Mouse (Mus musculus) gastrocnemius, postnatal 10 days (tissue): Measurements from ENCODE around the gene Dedd2. TPM values are rescaled to one million over a fixed set of nuclear protein-coding genes. Genes with fewer than 3 reads are reported as not detected.
"Not testable (repeated sequence)": the region's sequence is repeated elsewhere in the genome, so short reads cannot be mapped to it uniquely, and the experiment has no call there.

ENCODE experiments used
- DNase-seq: peaks from one replicate; pipeline ENCODE4 v3.0.0; 2021; ENCODE audit warnings: mixed read lengths
- long read RNA-seq, 2 experiments: library from polyadenylated mRNA; stranded (forward); transcript quantifications; one replicate each; pipeline ENCODE4 v2.0.0; 2021
- total RNA-seq, 2 experiments: library from RNA; stranded (reverse); gene quantifications; 2 replicates each; pipeline ENCODE4 v1.2.3; 2021

Gene Dedd2
- total RNA-seq, result 1 to 10 TPM; 6.3 to 7.4 TPM
- long read RNA-seq, experiment 1, full-length matches to known transcripts, result 4 of 18 reads
- long read RNA-seq, experiment 1, partial matches to known transcripts, result 1 of 18 reads
- long read RNA-seq, experiment 1, other reads (novel, unspliced or antisense), result 13 of 18 reads
- long read RNA-seq, experiment 2, full-length matches to known transcripts, result 8 of 13 reads
- long read RNA-seq, experiment 2, partial matches to known transcripts, result 0 of 13 reads
- long read RNA-seq, experiment 2, other reads (novel, unspliced or antisense), result 5 of 13 reads

DNA sequence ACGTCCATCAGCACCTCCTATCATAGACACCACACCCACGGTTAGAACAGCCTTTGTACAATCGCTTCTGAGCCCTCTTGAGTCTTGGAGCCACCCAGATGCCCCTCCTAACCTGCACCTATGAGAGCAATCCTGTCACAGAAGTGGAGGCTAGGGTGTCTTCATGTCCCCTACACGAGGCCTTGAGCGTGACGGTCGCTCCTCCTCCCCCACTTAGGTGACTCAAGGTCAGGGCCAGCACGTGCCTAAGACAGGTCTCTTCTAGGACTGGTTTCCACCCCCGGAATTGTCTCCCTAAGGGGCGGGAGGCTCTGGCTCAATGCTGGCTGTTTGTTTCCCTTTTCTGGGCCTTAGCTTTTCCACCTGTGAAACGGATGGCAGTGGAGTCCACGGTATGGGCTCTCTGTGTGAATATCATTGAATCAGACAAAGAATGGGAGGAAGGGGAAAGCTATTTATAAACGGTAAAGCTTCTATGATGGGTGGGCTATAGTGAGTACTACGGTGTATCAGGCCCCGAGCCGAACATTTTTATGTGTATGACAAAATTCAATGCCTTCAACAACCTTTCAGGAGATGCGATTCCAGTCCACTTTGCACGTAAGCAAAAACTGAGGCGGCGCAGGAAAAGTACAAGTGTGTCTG is at the start of gene Dedd2:
Gene Dedd2 (minus strand): TSS at position 159 of the 645 bp plus-strand sequence.
- DNase-seq, result no peak

DNA sequence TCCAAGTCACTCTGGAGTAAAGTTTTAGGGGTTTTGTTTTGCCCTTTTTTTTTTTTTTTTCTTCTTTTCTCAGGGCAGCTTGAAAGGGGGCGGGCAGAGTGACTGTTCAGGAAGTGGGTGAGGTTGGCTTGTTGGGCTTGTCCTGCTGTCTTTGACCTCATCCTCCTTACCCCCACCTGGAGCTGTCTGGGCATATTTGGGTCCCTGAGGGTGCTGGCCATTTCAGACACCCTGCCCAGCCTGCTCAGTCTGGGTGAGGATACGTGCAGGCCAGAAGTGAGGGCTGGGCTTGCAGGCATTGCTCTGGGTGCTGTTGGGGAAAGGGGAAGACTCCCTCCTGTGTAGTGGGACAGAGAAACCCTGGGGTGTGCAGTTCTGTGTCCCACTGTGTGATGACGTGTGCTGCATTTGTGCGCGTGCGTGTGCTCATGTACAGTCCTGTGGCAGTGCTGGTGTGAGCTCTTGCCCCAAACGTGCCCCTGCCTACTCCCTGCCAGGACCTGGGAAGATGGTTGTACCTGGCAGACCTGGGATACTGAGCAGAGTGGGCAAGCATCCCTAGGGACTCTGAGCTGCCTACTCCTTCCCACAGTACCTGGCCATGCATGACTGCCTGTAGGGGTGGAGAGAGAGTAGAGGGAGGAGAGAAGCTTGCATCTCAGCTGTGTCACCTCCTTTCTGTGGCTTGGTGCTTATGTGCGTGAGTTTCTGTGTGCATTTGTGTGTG is 49.3 kb upstream of the Dedd2 start:
- no peak for DNase-seq

DNA sequence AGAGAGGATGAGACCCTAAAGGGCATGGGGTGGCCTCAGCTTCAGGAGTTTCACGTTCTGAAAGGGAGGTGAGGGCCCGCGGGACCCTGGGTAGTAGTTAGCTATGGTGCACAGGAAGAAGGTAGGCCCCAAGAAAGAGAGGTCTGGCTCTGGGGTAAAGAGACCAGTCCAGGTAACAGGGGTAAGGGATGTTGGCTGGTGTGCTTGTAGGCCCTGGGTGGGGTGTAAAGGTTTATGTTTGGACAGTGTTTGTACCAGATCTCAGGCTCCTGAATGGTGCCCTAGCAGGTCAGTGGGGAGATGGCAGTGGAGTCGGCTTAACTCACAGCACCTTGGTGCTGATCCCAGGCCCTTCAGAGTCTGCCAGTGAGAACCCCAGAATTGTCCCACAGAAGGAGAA is 48.6 kb upstream of the Dedd2 start:
- DNase-seq, result no peak

DNA sequence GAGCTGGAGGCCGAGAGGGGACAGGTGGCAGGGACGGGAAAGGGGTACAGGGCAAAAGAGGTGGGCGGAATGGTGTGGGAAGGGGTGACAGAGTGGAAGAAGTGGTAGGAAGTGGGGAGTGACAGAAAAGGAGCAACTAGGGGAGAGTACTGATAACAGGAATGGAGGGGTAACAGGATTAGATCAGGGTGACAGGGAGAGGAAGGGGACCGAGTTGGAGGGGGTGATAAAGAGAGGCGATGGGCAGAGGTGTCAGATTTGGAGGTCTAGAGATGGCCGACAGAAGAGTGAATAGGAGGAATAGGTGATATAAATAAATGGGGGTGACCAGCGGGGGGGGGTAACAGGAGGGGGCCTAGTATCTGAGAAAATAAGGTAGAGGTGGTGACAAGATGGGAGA is 48.2 kb upstream of the Dedd2 start:
- no peak for DNase-seq

DNA sequence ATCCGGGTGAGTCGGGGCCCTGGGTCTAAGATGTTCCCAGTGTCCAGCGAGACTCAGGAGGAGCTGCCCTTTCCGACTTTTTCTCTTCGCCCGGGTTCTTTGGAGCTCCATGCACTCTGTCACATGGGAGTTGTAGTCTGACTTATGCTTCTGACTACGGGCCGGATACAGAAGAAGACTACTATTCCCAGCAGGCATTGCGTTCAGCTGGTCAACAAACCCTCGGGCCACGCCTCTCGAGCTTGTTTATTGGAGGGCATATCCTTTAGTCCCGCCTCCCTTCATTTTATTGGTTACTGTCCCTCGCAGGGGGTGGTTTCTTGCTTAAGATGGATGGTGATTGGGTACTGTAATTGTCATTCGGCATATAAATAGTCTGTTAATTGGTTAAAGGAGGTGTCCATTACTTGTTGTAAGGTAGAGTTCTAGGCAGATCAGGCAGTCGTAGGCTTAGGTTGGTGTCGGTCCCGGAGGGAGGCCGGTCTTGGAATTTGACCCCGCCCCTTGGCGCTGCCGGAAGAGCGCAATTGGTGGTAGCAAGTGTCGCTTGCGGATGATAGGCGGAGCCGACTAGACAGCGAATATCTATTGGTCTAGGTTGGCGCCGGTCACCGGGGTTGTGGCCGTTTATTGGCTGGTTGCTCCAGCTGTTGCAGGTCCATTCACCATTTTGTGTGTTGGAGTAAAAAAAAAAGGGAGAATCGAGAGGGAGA is 47.5 kb upstream of the Dedd2 start:
- peak; percentile 97 for DNase-seq

DNA sequence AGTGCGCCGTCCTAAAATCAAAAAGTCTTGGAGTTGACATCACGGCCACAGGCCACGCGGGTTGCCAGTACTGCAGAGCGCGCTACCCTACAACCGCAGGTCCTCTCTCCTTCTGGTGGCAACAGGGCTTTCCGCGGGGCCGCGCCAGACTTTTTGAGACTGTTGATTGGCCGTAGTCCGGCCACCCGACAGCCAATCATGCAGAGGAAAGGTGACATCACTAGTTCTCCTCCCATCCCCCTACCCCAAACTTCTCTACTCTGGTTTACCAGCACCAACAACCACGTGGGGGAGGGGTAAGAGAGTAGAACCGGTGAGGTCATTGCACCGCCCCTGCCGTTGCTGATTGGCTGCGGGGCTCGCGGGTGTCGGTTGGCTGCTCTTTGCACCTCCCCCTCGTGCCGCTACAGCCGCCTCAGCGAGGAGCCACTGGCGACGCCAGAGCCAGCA is 46.9 kb upstream of the Dedd2 start, which contains the start of gene Cic:
Gene Cic (plus strand): TSS at position 404 of the 450 bp plus-strand sequence.
- peak; percentile 93 for DNase-seq

DNA sequence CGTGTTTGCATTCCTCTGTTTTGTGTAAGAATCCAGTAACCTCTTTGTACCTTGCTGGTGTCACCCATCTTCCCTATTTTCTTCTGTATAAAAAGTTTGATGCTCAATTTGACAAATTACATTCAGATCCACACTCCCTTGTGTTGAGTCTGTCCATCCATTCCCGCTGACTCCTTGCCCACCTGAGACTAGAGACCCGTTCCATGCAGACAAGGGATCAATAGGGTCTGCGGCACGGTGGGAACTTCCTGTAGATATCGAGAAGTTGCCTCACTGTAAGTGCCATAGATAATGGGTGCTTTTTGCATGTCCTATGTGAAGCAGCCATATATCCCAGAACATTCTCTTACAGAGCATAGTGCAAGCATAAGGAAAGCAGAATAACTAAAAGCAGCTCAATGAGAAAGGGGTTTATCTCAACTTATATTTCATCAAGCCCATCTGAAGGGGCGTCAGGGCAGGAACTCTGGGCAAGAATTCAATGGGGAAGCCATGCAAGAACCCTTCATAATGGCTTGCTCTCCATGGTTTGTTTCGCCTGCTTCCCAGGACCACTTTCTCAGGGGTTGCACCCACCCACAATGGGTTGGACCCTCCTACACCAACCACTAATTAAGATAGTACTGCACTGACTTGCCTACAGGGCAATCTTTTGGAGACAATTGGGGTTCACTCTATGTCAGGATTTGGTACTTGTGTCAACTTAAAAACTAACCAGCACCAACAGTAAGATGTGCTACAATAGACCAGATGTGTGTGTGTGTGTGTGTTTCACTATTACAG is 46.0 kb upstream of the Dedd2 start:
- no peak for DNase-seq

DNA sequence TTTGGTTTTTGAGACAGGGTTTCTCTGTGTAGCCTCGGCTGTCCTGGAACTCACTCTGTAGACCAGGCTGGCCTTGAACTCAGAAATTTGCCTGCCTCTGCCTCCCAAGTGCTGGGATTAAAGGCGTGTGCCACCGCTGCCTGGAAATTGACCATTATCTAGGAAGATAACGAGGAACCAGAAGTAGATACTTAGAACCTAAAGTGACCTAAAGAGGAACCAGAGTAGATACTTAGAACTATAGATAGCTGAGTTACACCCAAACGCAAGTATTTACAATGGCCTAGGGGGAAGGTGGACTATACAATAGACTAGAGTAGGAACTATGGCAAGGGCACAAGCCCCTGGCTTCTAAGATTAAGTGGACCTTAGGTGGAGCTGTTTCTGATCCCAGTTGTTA is 45.3 kb upstream of the Dedd2 start:
- DNase-seq, result not testable (repeated sequence)

DNA sequence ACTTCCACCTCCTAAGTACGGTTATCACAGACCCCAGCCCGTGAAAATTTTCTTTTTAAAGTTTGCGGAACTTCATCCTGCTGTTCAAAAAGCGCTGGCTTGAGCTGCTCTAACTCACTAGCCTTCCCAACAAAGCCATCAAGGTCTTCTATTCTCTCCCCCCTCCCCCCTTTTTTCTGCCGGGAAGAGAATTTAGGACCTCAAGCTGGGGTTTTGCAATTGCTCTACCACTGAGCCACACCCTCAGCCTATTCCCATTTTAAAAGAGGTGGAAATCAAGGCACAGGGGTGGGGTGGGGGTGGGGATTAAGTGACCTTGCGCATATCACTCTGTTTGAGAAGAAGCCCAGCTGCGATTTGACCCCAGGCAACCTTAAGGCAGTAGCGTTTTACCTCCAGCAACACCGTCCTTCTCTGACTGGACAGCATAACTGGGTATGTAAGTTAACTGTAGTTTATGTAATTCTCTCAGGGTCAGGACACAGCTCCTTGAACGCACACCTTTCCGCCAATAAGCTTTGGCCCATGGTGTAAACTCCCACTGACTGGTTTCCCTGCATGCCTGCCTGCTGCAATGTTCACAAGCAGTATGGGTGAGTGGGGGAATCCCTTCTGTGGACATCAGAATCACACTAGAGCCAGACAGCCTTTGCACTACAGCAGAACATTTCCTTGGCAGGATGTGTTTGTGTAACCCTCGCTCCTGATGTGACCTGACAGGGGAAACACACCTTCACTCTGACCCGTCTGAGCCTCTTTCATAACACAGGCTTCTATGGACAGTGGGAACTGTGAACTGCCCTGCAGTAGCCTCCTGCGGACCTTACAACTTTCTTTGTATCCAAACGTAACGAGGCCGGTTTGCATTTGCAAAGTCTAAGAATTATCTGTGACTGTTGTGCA is 43.8 kb upstream of the Dedd2 start:
- no peak for DNase-seq

DNA sequence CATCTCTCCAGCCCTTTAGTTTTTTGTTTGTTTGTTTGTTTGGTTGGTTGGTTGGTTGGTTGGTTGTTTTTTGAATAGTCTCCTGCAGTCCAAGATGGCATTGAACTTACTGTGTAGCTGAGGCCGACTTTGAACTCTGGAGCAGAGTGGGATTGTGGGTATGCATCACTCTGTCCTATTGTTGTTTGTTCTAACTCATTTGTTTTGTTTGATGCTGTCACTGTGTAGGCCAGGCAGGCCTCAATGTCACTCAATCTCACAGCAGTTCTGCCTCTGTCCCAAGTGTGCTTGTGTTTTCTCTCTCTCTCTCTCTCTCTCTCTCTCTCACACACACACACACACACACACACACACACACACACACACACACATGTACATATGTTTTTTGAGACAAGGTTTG is 41.5 kb upstream of the Dedd2 start:
- no peak for DNase-seq

DNA sequence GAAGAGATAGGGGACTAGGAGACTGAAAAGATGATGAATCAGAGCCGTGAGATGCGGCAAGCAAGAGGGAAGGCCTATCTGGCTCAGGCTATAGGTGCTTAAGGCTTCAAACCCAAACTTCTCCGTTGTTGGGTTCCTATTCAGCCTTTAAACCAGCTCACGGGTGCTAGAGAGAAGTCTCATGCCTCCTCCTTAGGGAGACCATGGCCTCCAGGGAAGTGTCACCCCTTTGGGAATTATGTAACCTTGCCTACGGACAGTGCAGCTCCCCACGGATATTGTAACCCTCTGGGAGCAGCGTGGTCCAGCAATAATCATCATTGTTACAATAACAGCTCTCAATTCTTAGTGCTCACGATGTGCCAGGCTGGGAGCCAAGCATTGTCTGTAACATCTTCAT is 31.4 kb upstream of the Dedd2 start:
- no peak for DNase-seq

DNA sequence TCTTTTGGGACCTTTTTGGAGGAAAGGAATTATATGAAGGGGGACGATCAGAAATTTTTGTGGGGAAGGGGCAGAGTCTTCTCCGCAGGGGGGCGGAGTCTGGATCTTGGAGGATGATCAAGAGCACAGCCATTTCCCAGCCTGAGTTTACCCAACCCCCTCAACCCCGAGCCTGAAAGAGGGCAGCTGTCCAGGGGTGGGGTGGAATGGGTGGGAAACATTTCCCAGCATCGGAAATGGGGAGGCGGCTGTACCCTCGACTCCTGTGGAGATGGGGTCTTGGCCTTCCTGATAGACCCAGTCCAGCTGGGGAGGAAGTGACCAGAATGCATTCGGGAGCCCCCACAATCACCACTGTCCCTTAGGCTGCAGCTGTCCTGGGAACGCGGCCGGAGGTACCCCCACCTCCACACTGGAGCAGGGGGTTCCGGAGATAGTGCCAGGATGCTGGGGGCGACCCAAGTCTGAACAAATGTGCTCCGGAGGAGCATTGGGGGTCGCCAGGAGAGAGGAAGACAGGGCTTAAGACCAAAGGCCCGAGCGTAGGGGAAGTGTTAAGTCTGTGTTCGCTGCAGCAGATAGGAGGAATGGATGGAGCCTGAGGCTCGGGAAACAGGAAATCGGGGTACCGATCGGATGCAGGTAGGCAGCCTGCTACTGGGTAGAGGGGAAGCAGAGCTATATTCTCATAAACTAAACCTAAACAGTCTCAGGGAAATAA is 30.8 kb upstream of the Dedd2 start:
- DNase-seq, result peak; percentile 70

DNA sequence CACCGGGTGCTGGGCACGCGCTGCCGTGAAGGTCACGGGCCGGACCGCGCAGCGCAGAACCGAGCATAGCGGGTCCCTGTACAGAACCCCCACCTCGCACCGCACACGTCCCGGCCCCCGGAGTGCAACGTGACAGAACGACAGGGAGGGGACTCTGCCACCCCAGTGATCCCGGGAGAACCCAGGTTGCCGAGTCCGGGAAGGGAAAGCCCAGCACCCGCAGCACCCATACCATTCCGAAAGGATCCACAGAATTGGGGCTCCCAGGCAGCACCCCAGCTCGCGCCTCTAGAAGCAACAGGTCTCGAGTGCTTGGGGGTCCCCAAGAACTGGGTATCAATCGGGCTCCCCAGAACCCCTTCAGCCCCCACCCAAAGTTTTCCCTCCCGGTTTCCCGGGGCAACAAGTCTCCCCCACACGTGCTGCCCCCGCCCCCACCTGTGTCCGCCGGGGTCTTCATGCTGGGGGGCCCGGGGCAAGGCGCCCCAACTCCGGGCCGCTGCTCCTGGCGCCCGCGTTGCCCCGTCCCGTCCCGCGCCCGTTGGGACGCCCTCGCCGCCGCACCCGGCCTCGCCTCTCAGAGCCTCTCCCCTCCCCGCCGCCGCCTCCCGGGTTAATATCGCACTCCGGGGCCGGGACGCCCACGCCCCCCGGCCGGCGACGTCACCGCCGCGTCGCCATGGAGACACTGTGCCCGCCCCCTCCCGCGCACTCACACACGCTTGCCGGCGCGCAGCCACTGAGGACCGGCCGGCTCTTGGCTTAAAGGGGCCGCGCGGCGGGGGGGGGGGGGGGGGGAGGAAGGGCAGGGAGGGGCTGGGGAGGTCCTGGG is 29.9 kb upstream of the Dedd2 start, which contains the start of gene Erf:
Gene Erf (minus strand): TSS at position 621 of the 832 bp plus-strand sequence.
- DNase-seq, result peak; percentile 97

DNA sequence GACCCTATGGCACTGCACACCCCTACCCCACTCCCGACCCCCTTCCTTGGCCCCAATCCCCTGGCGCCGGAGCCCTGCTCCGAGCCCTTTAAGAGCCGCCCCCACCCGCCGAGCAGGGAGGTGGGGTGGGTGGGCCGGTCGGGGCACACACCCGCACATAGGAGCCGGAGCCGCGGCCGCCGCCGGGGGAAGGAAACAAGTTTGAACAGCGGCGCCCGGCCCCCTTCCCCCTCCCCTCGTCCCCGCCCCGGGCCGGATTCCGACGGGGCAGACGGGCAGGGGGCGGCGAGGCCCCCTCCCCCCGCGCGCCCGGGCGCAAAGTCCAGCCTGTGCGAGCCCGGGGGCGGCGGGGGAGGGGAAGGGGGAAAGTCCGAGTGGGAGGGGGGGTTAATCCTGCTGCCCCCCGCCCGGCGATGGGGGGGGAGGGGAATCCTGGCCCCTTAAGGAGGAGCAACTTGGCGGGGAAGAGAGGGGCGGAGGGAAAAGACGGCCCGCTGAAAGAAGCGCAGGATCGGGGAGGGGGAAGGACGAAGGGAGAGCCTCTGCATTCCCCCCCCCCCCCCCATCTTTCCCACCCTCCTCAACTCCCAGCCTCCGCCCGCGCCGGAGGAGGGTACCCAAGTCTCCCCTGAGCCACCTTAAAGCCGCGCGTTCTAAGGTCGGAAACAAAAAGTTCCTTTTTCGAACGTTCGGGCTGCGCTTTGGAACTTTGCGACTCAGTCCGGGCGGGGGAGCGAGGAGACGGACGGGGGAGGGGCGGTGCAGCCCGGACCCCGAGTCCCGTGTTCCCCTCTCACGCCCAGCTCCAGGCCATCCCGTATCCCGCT is 29.1 kb upstream of the Dedd2 start:
- DNase-seq, result peak; percentile 79

DNA sequence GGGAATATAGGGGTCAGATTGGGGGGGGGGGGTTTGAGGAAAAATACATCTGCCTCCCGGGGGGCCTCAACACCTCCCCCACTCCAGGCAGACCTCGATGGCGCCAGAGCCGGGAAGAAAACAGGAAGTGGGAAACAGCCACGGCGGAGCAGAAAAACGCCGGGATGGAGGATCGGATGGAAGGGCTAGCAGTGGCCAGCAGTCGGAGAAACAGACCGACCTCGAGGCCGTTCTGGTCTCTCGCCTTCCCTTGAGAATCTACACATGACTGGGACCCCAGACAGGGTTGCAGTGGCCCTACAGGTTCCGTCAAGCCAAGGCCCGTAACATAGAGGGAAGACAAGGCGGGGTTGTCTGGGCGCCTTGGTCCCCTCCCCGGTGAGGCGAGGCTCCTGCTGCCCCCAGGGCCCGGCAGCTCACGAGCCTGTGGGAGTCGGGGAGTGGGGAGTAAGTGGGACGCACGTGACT is 28.5 kb upstream of the Dedd2 start:
- DNase-seq, result no peak

DNA sequence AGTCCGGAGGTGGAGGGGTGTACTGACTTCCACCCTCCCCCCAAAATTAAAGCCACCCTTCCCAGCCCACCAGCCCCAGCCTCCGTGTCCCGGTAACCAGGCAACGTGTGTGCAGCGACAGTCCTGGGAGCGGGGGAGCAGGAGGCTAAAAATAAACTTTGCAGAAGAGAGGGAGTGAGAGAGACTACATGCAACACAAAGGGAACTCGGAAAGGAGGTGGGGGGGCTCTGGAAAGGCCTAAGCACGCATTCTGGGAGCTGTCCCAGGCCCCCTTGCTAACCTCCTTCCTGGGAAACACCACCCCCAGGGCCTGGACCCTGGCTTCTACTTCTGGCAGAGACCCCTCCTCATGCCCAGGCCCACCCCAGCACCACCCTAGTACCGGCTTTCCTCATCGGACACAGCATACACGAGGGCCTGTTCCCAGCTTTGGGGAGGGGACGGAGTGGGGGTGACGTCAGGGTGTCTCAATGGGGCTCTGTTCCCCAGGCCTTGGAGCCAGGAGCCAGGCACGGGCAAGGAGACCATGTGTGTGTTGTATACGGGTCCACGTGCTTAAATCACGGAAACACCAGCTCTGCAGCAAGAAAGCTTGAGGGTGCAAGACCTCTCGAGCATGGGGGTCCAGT is 27.7 kb upstream of the Dedd2 start:
- DNase-seq, result no peak

DNA sequence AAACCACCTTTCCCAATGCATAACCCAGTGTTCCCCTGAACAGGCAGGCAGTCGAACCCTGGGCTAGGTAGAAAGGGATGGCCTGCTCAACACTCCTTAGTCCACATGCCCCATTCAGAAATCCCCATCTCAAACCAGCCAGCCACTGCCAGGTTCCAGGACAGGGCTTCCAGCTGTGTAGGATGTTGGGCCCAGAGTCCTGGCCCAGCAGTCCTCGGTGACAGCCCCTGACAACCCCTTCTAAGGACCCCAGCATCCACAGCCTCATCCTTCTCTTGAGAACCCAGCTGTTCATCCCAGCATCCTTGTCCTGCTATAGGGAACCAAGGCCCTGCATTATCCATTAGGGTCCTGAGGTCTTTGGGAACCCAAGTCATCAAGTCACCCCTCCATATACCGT is 27.1 kb upstream of the Dedd2 start:
- no peak for DNase-seq
